Mouse (Mus musculus) induced T-regulatory cell, adult 2 months (primary cell): ENCODE measurements at regions not wholly inside any gene's neighbourhood (a gene's known extent, or its start where the extent isn't known, plus 50 kb on each side); places are given as distances from the start of the nearest gene placed in this dataset.
"Not testable (repeated sequence)": the region's sequence is repeated elsewhere in the genome, so short reads cannot be mapped to it uniquely, and the experiment has no call there.

Experiments
- DNase-seq: peaks from one replicate; pipeline ENCODE4 v3.0.0-alpha.2; 2012; ENCODE audit warnings: low read depth

DNA sequence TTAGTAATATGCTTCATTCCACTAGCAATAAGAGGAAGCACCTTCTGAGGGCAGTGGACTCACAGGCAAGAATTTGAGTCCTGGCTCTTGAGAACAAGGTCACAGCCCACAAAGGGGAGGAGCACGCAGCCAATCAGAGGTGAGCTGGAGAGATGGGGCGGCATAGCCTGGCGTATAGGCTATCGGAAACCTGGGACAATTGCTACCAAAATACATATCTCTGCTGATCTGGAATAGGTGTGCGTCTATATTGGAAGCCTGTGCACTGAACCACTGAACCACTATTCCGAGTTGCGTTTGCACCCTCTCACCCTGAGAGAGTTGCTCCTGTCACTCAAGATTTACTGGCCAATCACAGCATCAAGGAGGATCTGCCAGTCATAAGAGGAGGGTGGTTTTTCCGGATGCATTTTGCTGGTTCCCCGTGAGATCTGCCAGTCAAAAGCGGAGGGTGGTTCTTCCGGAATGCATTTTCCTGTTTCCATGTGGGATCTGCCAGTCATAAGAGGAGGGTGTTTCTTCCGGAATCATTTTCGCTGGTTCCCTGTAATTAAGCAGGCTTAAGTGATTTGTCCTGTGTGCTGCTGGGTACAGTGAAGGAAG lies 80.1 kb upstream of the Riok2 start:
- DNase-seq, result peak; percentile 91

GRCm38 (mm10) chr17:17295037-17295436 lies 79.1 kb upstream of the Riok2 start:
- DNase-seq, result peak; percentile 14

DNA sequence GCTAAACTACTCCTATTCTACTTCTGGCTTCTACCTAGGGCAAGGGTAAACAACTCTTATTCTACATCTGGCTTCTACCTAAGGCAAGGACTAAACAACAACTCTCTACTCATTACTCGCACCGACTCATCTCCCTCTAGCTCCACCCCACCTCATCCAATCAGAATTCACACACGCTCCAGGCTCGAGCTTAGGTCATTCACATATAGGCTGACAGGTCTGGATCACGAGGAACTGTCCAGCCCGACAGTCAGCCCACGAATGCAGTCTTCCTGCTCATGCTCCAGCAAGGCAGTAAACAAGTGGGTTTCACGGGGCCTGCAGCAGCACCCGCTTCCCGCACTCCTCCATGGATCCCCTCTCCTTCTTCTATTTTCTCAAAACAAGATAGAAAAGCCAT lies 70.6 kb upstream of the Riok2 start:
- not testable (repeated sequence) for DNase-seq
